Mouse (Mus musculus) natural killer cell, adult 2 months (primary cell): Measurements from ENCODE around the gene Fzd7.
"Not testable (repeated sequence)": the region's sequence is repeated elsewhere in the genome, so short reads cannot be mapped to it uniquely, and the experiment has no call there.

ENCODE experiments used
- DNase-seq, 2 experiments: peaks; one replicate each; pipeline ENCODE4 v3.0.0; 2022; ENCODE audit warnings: low spot score in 2 of 2

Gene Fzd7

DNA sequence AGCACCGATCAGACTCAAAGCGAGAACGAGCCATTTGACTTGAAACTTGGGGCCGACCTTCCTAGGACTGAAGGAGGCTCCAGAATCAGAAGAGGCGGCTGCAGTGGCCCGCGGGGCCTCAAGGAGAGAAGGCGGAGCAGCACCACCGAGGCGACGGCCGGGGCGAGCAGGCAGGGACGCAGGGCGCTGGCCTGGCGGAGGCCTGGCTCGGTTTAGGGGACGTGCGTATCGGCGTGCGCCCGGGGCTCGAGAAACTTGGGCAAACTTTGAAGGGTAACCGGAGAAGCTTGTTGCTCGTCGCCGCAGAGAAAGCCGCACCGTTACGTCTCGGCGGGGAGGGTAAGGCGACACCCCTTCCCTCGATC lies at the start of gene Fzd7:
TSS of gene Fzd7 (plus strand) at position 94 of the 365 bp plus-strand sequence.
- peak in 1 of 2 experiments; percentile 48 for DNase-seq

DNA sequence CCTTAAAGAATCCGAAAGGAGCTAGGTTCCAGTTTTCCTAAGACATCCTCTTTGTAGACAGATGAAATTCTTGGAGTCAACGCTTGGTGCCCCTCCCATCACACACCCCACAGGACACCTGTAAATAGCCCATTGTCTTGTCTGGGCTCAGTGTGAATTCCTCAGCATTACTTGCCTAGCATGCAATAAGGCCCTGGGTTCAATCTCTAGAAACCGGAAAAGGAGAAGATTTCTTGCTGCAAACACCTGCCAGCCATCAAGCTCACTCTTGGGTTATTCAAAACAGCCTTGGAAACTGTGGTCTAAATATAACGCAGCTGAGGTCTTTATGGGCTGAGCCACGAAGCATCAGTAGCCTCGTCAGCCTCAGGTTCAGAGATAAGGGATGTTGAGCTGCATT lies 48.9 kb upstream of the Fzd7 start:
- no peak for DNase-seq

DNA sequence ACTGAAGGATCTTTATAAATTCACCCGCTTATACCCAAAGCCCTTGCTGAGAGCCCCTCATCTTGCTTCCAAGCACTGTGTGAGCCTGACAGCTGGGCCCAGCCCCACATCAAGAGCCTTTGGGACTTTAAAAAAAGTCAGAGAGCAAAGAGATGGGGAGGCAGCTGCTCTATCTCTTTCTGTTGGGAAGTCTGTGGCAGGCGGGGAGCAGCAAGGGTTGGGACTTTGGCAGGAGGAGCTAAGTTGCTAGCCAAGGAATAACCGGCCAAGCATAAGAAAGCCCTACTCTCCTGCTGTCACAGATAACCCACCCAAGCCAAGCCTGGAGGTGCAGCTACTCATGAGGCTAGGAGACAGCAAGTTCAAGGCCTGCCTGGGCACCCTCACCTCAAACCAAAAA lies 48.2 kb upstream of the Fzd7 start:
- DNase-seq: no peak

- DNase-seq: no peak
Measured at GRCm38 (mm10) chr1:59435270-59435669, 47.0 kb upstream of the Fzd7 start.

- no peak for DNase-seq
Measured at GRCm38 (mm10) chr1:59436321-59436720, 45.9 kb upstream of the Fzd7 start.

- DNase-seq: no peak
Measured at GRCm38 (mm10) chr1:59437927-59438326, 44.3 kb upstream of the Fzd7 start.

DNA sequence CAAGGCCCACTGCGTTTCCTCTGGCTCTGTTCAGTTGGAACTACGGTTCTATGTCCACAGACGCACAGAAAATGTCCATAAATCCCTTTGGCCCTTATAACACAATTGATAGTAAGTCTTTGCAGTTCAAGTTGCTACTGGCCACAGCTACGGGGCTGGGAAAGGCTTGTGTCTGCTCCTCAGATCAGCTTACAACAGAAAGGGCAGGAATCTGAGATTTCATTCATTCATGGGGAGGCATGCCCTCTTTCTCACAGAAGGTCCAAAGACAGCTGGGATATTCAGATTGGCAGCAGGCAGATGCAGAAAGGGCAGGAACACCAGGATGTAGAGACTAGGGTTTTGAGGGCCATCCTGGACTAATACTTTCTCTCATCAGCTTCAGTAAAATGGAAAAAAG lies 43.9 kb upstream of the Fzd7 start:
- no peak for DNase-seq

DNA sequence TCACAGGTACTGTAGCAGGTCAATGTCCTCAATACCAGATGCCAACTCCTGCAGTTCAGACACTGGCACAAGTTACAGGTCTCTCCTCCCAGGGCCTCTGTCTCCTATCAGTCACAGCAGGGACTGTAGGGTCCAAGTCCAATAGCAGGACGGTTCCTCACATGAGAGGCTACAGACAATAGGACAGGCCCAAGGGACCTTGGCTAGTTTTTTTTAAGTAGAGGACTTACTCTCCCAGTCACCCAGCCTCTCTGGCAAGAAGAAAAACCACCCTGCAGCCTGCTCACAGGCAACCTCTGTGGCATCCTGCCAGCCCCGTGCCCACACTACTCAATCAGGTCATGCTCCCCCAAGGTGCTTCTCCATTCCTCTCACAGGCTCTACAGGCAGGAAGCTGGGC lies 43.0 kb upstream of the Fzd7 start:
- DNase-seq: no peak

- DNase-seq: no peak
Measured at GRCm38 (mm10) chr1:59439941-59440340, 42.3 kb upstream of the Fzd7 start.

DNA sequence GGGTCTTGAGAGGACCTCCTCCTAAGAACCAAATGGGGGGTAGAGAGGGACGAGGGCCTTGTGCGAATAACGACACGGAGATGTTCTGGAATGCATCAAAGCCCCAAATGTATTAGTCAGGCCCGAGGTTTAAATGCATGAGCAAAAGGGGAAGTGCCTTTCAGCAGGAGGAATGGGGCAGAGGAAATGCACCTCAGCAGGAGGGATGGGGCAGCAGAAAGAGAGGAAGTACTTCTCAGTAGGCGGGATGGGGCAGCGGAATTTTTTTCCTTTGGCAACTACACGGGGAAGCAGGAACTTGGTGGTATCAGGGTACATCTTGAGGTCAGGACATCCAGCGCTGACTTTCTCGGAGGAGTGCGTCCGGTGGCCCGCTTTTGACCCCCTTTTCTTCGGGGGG lies 39.5 kb upstream of the Fzd7 start:
- DNase-seq: not testable (repeated sequence)

DNA sequence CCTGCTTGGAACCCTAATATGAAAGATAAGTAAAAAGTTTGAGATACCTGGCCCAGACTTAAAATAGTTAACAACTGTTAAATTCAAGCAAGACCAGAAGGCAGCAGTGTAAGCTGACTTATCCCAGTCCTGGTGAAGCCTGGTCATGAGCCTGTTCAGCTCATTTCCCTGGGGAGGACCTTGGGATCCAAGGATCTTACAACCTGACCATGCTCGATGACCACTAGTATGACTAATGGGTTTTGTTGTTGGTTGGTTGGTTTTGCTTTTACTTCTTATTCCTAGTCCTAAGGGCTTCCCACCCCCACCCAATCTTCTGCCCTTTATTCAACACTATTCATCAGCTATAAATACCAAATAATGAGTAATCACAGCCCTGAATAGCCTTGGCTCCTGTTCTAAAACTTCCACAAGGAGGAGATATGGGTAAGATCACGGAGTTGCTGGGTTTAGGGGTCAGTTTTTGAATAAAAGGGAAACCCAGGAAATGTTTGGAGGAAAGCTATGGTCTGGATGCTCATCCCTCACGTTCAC lies 38.0 kb upstream of the Fzd7 start:
- DNase-seq: no peak

GRCm38 (mm10) chr1:59445242-59445641 lies 37.0 kb upstream of the Fzd7 start:
- DNase-seq: no peak

GRCm38 (mm10) chr1:59448497-59449270 lies 33.5 kb upstream of the Fzd7 start:
- no peak for DNase-seq

GRCm38 (mm10) chr1:59449423-59449822 lies 32.8 kb upstream of the Fzd7 start:
- DNase-seq: no peak

DNA sequence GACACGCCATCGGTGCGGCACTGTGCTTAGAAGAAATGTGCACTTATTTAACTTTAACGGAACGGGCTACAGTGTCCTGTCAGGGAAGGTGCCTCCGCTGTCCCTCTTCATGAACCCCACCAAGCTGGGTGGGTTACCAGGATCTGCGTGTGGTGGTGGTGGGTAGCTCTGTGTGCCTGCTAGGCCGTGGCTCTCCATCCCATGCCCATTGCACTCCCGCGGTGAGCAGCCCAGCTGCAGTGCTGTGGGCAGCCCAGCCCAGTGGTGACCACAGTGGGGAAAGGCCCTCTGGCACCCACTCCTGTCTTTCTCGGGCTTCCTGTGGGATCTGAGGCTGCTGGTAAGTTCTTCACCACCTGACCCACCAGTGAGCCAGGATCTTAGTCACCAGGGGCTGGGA lies 31.3 kb upstream of the Fzd7 start:
- no peak for DNase-seq

DNA sequence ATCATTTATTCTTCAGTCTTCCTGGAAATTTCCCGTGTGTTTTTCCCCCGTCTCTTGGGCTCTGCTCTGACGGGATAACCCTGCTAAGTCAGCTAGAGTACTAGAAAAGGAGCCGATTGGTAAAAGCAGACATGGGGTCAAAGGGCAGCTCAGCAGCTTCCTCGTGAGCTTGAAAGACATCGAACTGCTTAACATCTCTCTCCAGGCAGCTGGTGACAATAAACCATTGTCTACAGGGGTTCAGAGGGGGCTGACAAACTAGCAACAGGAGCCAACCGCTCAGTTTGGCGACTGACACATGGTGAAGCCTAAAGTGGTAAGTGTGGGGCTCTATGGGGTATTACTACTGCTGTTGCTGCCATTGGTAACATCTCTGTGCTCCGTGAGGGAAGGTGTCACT lies 30.6 kb upstream of the Fzd7 start:
- DNase-seq: no peak

- DNase-seq: no peak
Measured at GRCm38 (mm10) chr1:59456825-59457224, 25.4 kb upstream of the Fzd7 start.

DNA sequence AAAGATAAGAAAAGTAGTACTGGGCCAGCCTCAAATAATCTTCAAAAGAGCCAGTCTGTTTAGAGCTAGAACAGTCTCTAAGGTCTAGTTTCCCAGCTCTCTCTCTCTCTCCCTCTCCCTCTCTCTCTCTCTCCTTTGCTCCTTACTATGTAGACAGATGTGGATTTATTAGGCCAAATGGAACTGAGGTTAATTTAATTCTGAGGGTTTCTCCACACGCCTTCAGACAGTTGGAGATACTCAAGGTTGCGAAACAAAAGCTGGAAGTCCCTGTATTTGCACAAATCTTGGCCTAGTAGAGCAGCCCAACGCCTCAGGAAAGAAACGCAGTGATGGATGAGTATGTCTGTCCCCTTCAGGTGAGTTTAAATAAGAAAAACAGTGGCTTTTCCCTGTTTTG lies 24.4 kb upstream of the Fzd7 start:
- no peak for DNase-seq

DNA sequence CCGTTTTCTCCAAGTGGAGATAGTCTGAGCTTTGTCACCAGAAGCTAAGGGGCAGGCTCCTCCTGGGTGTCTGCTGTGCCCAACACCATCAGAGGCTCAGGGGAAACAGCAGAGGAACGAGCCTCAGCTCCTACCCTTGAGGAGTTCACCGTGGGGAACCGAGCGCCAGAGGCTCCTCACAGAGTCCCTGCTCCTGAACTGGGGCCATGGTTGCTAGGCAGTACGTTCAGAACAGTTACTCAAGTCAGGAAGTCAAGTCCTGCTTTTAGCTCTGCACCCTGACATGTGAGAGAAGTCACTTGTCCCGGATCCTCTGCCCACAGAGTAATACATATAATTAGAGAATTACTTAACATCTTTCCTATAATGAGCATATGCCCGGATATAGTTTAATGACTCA lies 23.3 kb upstream of the Fzd7 start:
- no peak for DNase-seq

DNA sequence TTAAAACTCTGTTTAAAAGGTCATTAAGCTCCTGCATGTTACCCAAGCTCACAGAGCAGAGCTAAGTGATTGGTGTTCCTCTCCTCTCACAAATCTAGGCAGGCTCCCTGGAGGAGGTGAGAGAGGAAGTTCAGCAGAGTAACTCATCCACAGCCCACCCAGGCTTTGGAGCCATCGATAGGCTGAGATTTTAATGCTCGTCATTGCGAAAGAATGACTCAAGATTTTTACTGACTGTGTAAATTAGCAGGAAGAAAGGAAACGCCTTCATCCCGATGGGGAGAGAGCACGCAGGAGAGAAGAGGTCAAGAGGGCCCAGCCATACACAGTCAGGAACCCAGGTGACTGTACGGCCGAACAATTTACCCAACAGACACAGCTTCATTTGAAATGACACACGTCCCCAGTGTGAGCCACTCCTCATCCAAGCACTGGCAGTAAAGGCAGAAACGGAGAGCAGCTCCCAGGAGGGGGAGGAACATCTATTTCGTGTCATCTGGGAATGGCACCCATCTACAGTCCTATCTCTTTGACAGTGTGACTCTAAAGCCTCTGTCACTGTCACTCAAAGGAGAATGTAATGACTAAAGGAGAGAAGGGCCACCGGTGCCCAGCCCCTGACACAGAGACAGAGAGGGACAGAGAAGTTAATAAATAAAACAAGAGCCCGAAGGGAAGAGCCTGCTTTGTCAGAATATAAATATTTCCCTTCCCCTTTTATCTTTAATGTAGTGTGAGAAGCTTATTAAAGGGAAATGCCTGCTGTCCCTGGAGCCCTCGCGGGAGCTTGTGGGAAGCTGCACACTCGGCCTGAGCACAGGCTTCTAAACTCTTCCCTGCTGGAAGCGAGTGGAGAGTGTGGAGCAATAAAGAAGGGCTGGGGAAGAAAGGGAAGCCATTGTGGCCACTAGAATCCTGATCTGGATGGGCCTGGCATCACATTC lies 17.3 kb upstream of the Fzd7 start:
- DNase-seq: no peak

- no peak for DNase-seq
Measured at GRCm38 (mm10) chr1:59465640-59466008, 16.6 kb upstream of the Fzd7 start.

DNA sequence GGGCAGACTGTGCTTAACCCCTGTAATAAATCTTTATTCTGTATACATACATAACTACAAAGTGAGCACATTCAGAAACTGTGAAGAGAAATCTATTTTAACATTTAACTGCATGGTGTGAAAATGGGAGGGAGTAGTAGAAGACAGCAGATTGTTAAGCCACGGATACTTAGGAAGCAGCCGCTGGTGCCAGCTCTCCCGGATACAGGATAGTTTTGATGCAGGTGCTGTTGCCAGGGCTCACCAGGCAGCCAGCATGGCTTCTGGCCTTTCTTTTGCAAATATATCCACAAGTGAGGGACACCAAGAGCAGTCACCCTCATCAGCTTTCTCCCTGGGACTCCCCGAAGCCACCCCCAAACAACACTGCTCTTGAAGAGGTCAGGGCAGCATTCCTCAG lies 13.1 kb upstream of the Fzd7 start:
- DNase-seq: no peak

- DNase-seq: no peak
Measured at GRCm38 (mm10) chr1:59470766-59471165, 11.5 kb upstream of the Fzd7 start.
